In the genomic region with DNA sequence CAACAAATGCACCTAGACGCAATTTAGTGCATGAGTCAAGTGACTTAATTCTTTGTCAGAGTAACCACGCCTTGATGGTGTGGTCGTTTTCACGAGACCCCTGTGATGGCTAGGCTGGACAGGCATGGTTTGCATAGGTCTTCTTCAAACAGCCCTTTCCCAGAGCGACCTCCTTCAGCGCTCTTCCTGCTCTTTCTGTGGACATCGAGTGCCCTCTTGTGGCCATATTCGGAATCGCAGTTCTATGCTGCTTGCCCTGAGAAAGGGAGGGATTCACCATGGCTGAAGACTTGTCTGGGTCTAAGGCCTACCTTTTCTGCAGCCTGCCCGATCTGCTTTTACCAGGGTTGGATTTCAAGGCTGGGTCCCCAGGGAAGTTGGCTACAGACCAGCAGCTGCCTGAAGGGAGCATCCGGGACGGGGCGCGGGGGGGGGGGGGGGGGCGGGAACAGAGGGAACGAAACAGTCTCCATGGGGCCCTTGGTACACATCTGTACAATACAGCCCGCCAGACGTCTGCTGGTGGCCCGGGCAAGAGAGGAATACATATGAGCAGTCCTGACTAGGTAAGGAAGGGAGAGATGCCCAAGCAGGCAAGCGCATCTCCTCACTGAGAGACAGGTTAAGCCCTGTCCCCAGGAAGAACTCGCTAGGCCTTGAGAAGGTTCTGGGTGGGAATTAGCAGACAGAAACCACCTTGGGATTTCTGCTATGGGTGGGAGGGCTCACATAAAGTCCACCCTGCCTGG, we compare ENCODE assay signal across 8 mouse cellular contexts.
DNase-seq lines count a peak whose midpoint lies in the region; ATAC-seq and TF ChIP-seq lines count a peak whose summit lies in the region.

No protein-coding gene starts in this region.

- H3K9ac ChIP-seq in heart, embryonic 13.5 days, result peak overlapping the region; percentile 68
- H3K9ac ChIP-seq in liver, embryonic 11.5 days (ENCODE audit: low read depth, low read length), result no peak overlapping the region
- no peak overlapping the region for H3K9ac ChIP-seq in neural tube, embryonic 12.5 days
- H3K9ac ChIP-seq in stomach, postnatal 0 days (ENCODE audit: low read length), result no peak overlapping the region

- no peak overlapping the region for H3K27ac ChIP-seq in bone marrow macrophage, adult 2 months (ENCODE audit: insufficient read depth, low read depth, low read length)
- H3K27ac ChIP-seq in embryonic fibroblast, embryonic 13.5 days (ENCODE audit: insufficient read depth, low read length), result no peak overlapping the region
- no peak overlapping the region for H3K27ac ChIP-seq in heart, embryonic 13.5 days (replicated peaks)
- no peak overlapping the region for H3K27ac ChIP-seq in liver, embryonic 11.5 days (ENCODE audit: low read depth, low read length)
- H3K27ac ChIP-seq in neural tube, embryonic 12.5 days, result no peak overlapping the region
- H3K27ac ChIP-seq in stomach, postnatal 0 days (replicated peaks), result no peak overlapping the region

- peak; percentile 87 for TF ChIP-seq CTCF in bone marrow macrophage, adult 2 months (IDR thresholded peaks at IDR 0.05; ENCODE audit: low read depth, low read length)
- peak; percentile 94 for TF ChIP-seq CTCF in embryonic fibroblast, embryonic 13.5 days (IDR thresholded peaks at IDR 0.05; ENCODE audit: borderline replicate concordance, insufficient read depth, low read length)
- peak; percentile 99 for TF ChIP-seq CTCF in stomach, postnatal 0 days (IDR thresholded peaks at IDR 0.05; ENCODE audit: low read depth)

- peak overlapping the region; percentile 49 for H3K4me2 ChIP-seq in heart, embryonic 13.5 days
- H3K4me2 ChIP-seq in liver, embryonic 11.5 days, result no peak overlapping the region
- H3K4me2 ChIP-seq in neural tube, embryonic 12.5 days (replicated peaks), result peak overlapping the region; percentile 39; the same call in 1 of the 2 replicates
- H3K4me2 ChIP-seq in stomach, postnatal 0 days (replicated peaks; ENCODE audit: low read depth), result peak overlapping the region; percentile 17; the same call in 1 of the 2 replicates

- H3K4me3 ChIP-seq in bone marrow macrophage, adult 2 months (ENCODE audit: insufficient read depth, low read length), result no peak overlapping the region
- no peak overlapping the region for H3K4me3 ChIP-seq in embryonic fibroblast, embryonic 13.5 days (ENCODE audit: insufficient read depth, low read length)
- H3K4me3 ChIP-seq in heart, embryonic 13.5 days, result peak overlapping the region; percentile 22; the same call in 1 of the 2 replicates
- no peak overlapping the region for H3K4me3 ChIP-seq in liver, embryonic 11.5 days (ENCODE audit: low read depth, low read length)
- H3K4me3 ChIP-seq in neural tube, embryonic 12.5 days, result no peak overlapping the region
- H3K4me3 ChIP-seq in stomach, postnatal 0 days (ENCODE audit: low read depth, low read length), result no peak overlapping the region

- no peaks in the 10 kb centered on the region for H3K9me3 ChIP-seq in heart, embryonic 13.5 days
- H3K9me3 ChIP-seq in liver, embryonic 11.5 days (ENCODE audit: control insufficient read depth, low read length), result no peaks in the 10 kb centered on the region
- no peaks in the 10 kb centered on the region for H3K9me3 ChIP-seq in neural tube, embryonic 12.5 days
- H3K9me3 ChIP-seq in stomach, postnatal 0 days (ENCODE audit: control insufficient read depth, low read length), result no peaks in the 10 kb centered on the region

- TF ChIP-seq POLR2A in bone marrow macrophage, adult 2 months (IDR thresholded peaks at IDR 0.05; ENCODE audit: borderline replicate concordance, low read depth, low read length), result no peak
- no peak for TF ChIP-seq POLR2A in embryonic fibroblast, embryonic 13.5 days (IDR thresholded peaks at IDR 0.05; ENCODE audit: low read depth, low read length)

- no peaks in the 10 kb centered on the region for H3K36me3 ChIP-seq in heart, embryonic 13.5 days
- H3K36me3 ChIP-seq in liver, embryonic 11.5 days (ENCODE audit: control insufficient read depth, insufficient read depth, low read length), result no peaks in the 10 kb centered on the region
- no peaks in the 10 kb centered on the region for H3K36me3 ChIP-seq in neural tube, embryonic 12.5 days
- no peaks in the 10 kb centered on the region for H3K36me3 ChIP-seq in stomach, postnatal 0 days (ENCODE audit: control insufficient read depth, insufficient read depth, low read length)

- H3K27me3 ChIP-seq in heart, embryonic 13.5 days (replicated peaks), result peaks cover 5% of the 10 kb centered on the region; the same call in 1 of the 2 replicates
- peaks cover 2% of the 10 kb centered on the region; the same call in 1 of the 2 replicates for H3K27me3 ChIP-seq in liver, embryonic 11.5 days (replicated peaks; ENCODE audit: control insufficient read depth, insufficient read depth, low read length)
- H3K27me3 ChIP-seq in neural tube, embryonic 12.5 days (replicated peaks), result no peaks in the 10 kb centered on the region
- no peaks in the 10 kb centered on the region for H3K27me3 ChIP-seq in stomach, postnatal 0 days (ENCODE audit: control insufficient read depth, insufficient read depth, low read length)

- 25% methylated on average over 19 of the region's 21 CpGs for WGBS in heart, embryonic 13.5 days
- 29% methylated on average over 21 of the region's 21 CpGs for WGBS in liver, embryonic 11.5 days
- WGBS in neural tube, embryonic 12.5 days, result 21% methylated on average over 21 of the region's 21 CpGs
- WGBS in stomach, postnatal 0 days, result 21% methylated on average over 17 of the region's 21 CpGs

- DNase-seq in A20 (ENCODE audit: low read depth, low spot score), result peak; percentile 30
- peak; percentile 94 for DNase-seq in kidney, postnatal 10 days
- DNase-seq in liver, embryonic 11.5 days (ENCODE audit: low spot score), result peak; percentile 81
- DNase-seq in stomach, postnatal 0 days (ENCODE audit: low spot score), result peak; percentile 86

- no peaks in the 10 kb centered on the region for H3K4me1 ChIP-seq in bone marrow macrophage, adult 2 months (ENCODE audit: control insufficient read depth, insufficient read depth, low read length)
- H3K4me1 ChIP-seq in embryonic fibroblast, embryonic 13.5 days (ENCODE audit: control insufficient read depth, insufficient read depth, low read length), result no peaks in the 10 kb centered on the region; the same call in 1 of the 2 replicates
- H3K4me1 ChIP-seq in heart, embryonic 13.5 days, result peaks cover 12% of the 10 kb centered on the region
- H3K4me1 ChIP-seq in liver, embryonic 11.5 days (replicated peaks; ENCODE audit: control insufficient read depth, insufficient read depth, low read length), result no peaks in the 10 kb centered on the region
- peaks cover 14% of the 10 kb centered on the region for H3K4me1 ChIP-seq in neural tube, embryonic 12.5 days
- H3K4me1 ChIP-seq in stomach, postnatal 0 days (replicated peaks; ENCODE audit: control insufficient read depth, insufficient read depth), result no peaks in the 10 kb centered on the region

- no peak for TF ChIP-seq EP300 in stomach, postnatal 0 days (optimal IDR thresholded peaks at IDR 0.05)

- ATAC-seq in heart, embryonic 13.5 days (ENCODE audit: extremely low read depth, insufficient number of reproducible peaks, low FRiP score, low TSS enrichment), result no peak
- peak; percentile 24 for ATAC-seq in liver, embryonic 11.5 days (replicated peaks; ENCODE audit: low FRiP score)
- peak; percentile 19; the same call in 1 of the 2 replicates for ATAC-seq in neural tube, embryonic 12.5 days (ENCODE audit: low FRiP score, low read depth)
- peak; percentile 17; the same call in 1 of the 2 replicates for ATAC-seq in stomach, postnatal 0 days (ENCODE audit: low FRiP score, low TSS enrichment)

Comparison
In these comparisons a context has a peak if more than half of its experiments do, and no peak if none do; other contexts are left out.
1. DNase-seq: peak in every context shown above with its lines; median percentile 94 in kidney, postnatal 10 days; 86 in stomach, postnatal 0 days; 81 in liver, embryonic 11.5 days; 30 in A20.